Mouse (Mus musculus): ENCODE measurements around the gene Ifnl2.

The Ifnl2 gene

DNA sequence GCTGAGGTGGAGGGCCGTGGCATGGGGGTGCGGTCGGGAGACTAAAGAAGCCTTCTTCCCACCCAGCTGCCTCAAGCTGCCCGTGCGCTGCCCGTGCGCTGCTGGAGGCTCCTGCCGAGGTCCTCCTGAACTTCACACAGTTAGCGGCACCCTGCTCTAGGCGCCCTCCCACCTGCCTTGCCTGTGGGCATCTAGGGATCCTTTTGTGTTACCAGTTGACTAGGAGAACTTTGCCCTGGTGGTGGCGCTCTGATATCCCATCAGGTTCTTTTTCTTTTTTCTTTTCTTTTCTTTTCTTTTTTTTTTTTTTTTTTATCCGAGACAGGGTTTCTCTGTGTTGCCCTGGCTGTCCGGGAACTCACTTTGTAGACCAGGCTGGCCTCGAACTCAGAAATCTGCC is 19.4 kb downstream of the Ifnl2 start:
- DNase-seq (ENCODE audit: low spot score) = no peak

DNA sequence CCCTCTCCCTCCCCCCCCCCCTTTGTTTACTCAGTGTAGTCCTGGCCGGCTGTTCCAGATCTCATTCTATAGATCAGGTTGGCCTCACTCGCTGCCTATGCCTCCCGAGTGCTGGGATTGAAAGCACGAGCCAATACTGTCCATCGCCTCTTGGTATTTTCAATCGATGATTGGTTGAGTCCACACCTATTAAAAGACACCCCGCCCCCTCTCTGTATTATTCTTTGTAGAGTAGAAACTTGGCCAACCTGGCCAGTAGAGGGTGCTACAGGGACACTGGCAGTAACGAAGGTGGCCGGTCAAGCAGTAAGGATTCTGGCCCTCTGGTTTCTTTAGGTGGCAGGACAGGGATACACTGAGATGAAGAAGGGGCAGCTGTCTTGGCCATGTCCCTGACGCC is 19.8 kb downstream of the Ifnl2 start:
- peak; percentile 69 for DNase-seq (ENCODE audit: low spot score)

DNA sequence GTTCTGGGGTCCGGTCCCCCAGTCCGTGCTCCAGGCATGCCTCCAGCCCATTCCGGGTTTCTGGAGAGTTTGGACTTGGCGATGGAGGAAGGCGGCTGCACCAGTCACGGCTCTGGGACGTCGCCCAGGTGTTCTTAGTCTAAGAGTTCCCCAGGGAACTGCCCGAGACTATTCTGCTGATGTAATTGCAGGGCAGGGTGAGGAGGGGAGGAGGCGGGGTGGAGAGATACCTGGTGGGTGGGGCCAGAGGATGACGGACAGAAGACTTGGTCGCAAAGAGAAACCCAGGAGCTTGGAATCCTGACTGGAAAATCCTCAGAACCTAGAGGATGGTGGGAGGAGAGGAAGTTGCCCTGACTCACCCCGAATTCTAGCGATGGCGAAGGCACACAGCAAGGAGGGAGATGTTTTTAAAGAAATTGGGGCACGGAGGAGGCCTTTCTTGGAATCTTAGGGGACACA is 22.2 kb downstream of the Ifnl2 start:
- DNase-seq (ENCODE audit: low spot score) = no peak

DNA sequence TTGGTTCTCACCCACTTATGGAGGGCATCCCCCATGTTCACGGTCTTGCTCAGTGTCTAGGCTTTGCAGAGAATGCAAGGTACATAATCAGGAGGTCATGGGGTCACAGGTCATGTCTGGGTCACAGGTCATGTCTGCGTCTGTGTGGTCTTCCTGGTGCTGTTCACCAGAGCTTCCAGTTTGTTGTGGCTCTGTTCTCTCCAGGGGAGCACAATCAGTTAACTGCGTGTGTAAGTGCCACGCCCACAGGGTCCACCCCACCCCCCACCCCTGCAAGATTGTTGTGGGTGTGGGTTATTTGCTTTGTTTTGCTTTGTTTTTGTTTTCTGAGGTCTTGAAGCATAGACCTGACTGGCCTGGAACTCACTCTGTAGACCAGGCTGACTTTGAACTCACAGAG is 26.1 kb downstream of the Ifnl2 start:
- no peak for DNase-seq (ENCODE audit: low spot score)

DNA sequence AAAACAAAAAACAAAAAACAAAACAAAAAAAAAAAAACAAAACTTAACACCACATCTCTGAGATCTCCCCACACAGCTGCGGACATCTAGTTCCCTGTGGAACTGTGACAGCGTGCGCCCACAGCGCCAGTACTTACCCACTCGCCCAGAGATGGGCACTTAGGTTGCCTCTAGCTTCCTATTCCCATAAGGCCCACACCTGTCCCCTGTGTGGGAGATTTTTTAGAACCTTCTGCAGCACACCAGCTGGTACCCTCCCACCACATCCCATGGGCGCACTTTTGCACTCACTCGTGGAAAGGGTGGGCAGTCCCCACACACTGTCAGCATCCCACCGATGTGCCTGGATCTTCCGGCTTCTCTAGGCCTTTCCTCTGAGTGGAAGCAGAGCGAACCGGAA is 27.4 kb downstream of the Ifnl2 start:
- no peak for DNase-seq (ENCODE audit: low spot score)

DNA sequence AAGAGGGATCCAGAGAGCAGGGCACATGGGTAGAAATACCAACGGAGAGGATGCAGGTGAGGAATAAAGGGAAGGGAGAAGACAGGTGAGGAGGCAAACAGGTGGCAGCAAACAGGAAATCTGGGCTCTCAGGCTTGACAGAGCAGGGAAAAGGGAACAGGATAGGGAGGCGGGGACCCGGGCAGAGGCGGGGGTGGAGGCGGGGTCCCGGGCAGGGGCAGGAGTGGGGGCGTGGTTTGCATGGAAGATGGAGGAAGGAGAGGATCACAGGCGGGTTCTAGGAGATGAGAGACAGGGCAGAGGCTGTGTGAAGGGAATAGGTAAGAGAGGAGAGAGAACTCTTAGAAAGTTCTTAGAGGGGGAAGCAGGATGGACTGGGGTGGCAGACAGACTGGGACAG is 31.4 kb downstream of the Ifnl2 start:
- no peak for DNase-seq (ENCODE audit: low spot score)

DNA sequence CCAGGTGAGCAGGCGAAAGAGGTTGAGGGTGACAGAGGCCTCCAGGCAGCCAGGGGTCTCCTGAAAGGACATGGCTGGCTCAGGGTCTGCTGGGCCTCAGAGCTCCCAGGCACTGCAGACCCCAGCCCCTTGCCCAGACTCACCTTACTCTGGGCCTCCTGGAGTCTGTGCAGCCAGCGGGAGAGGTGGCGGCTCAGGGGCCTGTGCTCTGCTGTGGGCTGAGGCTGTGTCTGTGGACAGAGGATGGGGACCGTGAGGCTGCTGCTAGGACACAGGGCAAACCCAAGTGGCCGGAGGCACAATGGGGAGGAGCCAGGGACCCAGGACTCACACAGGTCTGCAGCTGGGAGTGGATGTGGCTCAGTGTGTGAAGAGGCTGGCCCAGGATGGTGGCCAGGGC is 32.9 kb downstream of the Ifnl2 start:
- no peak for DNase-seq (ENCODE audit: low spot score)

DNA sequence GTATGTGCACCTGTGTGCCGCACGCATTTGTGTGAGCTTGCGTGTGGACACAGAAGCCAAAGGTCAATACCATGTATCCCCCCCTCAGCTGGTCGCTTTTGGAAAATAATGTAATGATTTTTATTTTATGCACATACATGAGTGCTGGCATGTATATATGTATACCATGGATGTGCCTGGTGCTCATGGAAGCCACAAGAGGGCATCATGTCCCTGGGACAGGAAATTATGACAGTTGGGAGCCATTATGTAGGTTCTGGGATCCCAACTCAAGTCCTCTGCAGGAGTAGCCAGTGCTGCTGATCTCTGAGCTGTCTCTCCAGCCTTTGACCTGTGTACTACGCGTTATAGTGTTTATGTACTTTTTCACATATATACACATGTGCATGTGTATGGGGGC is 34.1 kb downstream of the Ifnl2 start:
- DNase-seq (ENCODE audit: low spot score) = no peak

DNA sequence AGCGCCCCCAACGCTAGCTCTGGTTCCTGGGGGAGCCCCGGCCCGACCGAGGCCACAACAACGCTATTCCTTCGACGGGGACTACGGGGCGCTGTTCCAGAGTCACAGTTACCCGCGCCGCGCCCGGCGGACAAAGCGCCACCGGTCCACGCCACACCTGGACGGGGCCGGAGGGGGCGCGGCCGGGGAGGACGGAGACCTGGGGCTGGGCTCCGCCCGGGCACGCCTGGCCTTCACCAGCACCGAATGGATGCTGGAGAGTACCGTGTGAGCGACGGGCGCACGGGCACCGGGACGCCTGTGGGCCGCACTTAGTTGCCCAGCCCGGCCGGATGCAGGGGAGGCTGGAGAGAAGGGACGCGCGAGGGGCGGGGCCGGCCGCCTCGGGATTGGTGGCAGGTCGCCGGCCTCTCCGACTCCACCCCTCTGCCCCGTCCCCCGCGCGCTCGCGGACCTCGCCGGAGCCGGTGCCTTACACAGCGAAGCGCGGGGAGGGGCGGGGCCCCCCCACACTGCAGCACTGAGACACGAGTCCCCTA is 43.0 kb downstream of the Ifnl2 start:
- peak; percentile 69 for DNase-seq (ENCODE audit: low spot score)

DNA sequence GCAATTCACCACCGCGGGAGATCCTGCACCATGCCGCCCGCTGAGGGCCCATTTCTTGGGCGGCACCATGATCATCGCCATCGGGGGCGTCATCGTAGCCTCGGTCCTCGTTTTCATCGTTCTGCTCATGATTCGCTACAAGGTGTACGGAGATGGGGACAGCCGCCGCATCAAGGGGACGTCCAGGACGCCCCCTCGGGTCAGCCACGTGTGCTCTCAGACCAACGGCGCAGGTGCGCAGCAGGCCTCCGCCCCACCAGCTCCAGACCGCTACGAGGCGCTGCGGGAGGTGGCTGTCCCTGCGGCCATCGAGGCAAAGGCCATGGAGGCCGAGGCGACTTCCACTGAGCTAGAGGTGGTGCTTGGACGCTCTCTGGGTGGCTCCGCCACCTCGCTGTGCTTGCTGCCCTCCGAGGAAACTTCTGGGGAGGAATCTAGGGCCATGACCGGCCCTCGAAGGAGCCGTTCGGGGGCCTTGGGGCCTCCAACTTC is 43.5 kb downstream of the Ifnl2 start:
- peak; percentile 32 for DNase-seq (ENCODE audit: low spot score)

DNA sequence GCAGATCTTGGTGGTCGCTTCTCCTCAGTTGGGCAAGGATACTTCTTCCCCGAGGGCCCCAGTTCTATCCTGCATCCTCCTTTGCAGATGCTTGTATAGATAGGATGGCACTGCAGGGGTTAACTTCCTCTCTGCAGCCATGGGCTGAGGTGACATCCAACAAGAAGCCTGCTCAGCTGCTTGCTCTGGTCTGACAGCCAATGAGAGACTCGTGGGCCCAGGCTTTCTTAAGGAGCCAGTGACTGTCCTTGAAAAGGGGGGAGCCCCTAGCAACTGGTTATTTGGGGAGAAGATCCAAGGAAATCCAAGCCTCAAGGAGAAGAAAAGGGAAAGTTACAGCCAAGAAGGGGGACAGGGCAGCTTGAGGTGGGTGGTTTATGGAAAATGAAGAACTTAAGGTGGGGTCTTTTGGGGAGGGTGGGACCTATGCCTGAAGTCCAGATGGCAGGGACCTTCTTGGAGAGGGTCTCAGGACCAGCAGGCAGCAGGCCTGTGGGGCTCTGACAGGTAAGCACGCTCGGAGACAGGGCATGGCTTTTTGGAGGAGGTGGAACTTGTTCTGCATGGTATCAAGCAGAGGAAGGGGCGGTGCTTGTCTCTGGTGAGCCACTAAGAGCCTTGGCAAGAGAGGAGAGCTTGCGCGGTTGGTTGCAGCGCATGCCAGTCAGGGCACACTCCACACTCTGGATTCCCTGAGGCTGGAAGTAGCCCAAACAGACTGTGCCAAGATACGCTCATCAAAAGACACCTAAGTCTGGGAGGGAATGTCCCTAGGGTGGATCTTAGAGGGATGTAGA is 45.6 kb downstream of the Ifnl2 start:
- peak; percentile 62 for DNase-seq (ENCODE audit: low spot score)

DNA sequence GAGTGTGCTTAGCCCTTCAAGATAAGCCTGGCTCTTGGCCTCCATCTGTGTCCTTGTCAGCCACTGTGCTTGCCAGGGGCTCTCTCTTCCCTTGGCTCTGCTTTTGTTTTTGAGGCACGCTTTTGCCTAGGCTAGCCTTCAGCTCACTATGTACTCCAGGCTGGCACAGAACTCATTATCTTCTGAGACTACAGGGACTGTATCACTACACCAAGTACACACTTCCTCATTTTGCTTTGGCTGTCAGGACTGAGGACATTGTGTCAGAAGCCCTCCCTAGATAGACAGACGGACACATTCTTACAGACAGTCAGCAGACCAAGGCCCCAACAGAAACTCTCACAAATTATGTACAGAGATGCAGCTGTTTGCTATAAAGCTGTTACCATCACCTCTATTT is 47.5 kb downstream of the Ifnl2 start:
- no peak for DNase-seq (ENCODE audit: low spot score)

DNA sequence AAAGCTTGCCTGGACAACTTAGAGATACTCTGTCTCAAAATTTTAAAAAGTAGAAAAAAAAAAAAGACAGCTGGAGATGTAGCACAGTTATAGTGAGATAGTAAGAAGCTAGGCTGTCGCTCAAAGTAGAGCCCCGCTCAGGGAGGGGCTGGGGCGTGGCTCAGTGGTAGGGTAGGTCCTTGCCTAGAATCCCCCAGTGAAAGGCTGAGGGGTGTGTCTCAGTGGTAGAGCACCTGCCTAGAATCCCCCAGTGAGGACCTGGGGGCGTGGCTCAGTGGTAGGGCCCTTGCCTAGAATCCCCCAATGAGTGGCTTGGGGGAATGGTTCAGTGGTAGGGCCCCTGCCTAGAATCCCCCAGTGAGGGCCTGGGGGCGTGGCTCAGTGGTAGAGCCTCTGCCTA is 49.9 kb downstream of the Ifnl2 start:
- no peak for DNase-seq (ENCODE audit: low spot score)

All from retina, embryonic 14.5 days (tissue).